Mouse (Mus musculus): ENCODE results near the gene Gja10. TPM values are rescaled to one million over a fixed set of nuclear protein-coding genes. Genes with fewer than 3 reads are reported as not detected.

Gja10 gene
- polyA plus RNA-seq, 1 experiment from 2014 or later: not detected

GRCm38 (mm10) chr4:32584181-32584580 lies 18.4 kb downstream of the Gja10 start:
- H3K4me3 ChIP-seq (ENCODE audit: low read depth, low read length): no peak overlapping the region
- no peak overlapping the region for H3K9ac ChIP-seq (replicated peaks; ENCODE audit: low read depth, low read length)
- H3K9me3 ChIP-seq (ENCODE audit: control insufficient read depth, low read depth, low read length): no peaks in the 10 kb centered on the region
- no peak overlapping the region for H3K27ac ChIP-seq (ENCODE audit: low read length)
- no peaks in the 10 kb centered on the region for H3K27me3 ChIP-seq (ENCODE audit: control insufficient read depth, insufficient read depth, low read length)
- 66% methylated on average over 6 of the region's 6 CpGs for WGBS
- H3K36me3 ChIP-seq (ENCODE audit: control insufficient read depth, insufficient read depth, low read length): no peaks in the 10 kb centered on the region
- ATAC-seq (ENCODE audit: insufficient number of reproducible peaks, insufficient read depth, low FRiP score, low read depth): no peak
- H3K4me1 ChIP-seq (ENCODE audit: control insufficient read depth, insufficient read depth, low read length): no peaks in the 10 kb centered on the region
- no peak overlapping the region for H3K4me2 ChIP-seq (replicated peaks; ENCODE audit: low read depth, low read length)

- no peak for ATAC-seq (ENCODE audit: insufficient number of reproducible peaks, insufficient read depth, low FRiP score, low read depth)
- Histone ChIP-seq H3K4me2 (replicated peaks; ENCODE audit: low read depth, low read length) (no peak overlapping the region), H3K4me3 (ENCODE audit: low read depth, low read length) (no peak overlapping the region), H3K27me3 (ENCODE audit: control insufficient read depth, insufficient read depth, low read length) (no peaks in the 10 kb centered on the region), H3K9ac (replicated peaks; ENCODE audit: low read depth, low read length) (no peak overlapping the region), H3K9me3 (ENCODE audit: control insufficient read depth, low read depth, low read length) (no peaks in the 10 kb centered on the region), H3K36me3 (ENCODE audit: control insufficient read depth, insufficient read depth, low read length) (no peaks in the 10 kb centered on the region), H3K27ac (ENCODE audit: low read length) (no peak overlapping the region), H3K4me1 (ENCODE audit: control insufficient read depth, insufficient read depth, low read length) (no peaks in the 10 kb centered on the region)
- 76% methylated on average over 8 of the region's 8 CpGs for WGBS
Observed at GRCm38 (mm10) chr4:32579850-32580249, 22.7 kb downstream of the Gja10 start.

- peaks cover 12% of the 10 kb centered on the region; the same call in 1 of the 2 replicates for H3K4me1 ChIP-seq (ENCODE audit: control insufficient read depth, insufficient read depth, low read length)
- no peaks in the 10 kb centered on the region for H3K27me3 ChIP-seq (ENCODE audit: control insufficient read depth, insufficient read depth, low read length)
- no peak overlapping the region for H3K27ac ChIP-seq (ENCODE audit: low read length)
- H3K36me3 ChIP-seq (ENCODE audit: control insufficient read depth, insufficient read depth, low read length): no peaks in the 10 kb centered on the region
- ATAC-seq (ENCODE audit: insufficient number of reproducible peaks, insufficient read depth, low FRiP score, low read depth): no peak
- WGBS: 51% methylated on average over 9 of the region's 9 CpGs
- no peak overlapping the region for H3K9ac ChIP-seq (replicated peaks; ENCODE audit: low read depth, low read length)
- no peak overlapping the region for H3K4me2 ChIP-seq (replicated peaks; ENCODE audit: low read depth, low read length)
- no peaks in the 10 kb centered on the region for H3K9me3 ChIP-seq (ENCODE audit: control insufficient read depth, low read depth, low read length)
- H3K4me3 ChIP-seq (ENCODE audit: low read depth, low read length): no peak overlapping the region
Observed at GRCm38 (mm10) chr4:32575165-32575564, 27.4 kb downstream of the Gja10 start.

- WGBS: 100% methylated on average over 1 of the region's 1 CpGs
- no peaks in the 10 kb centered on the region for H3K27me3 ChIP-seq (ENCODE audit: control insufficient read depth, insufficient read depth, low read length)
- no peak overlapping the region for H3K9ac ChIP-seq (replicated peaks; ENCODE audit: low read depth, low read length)
- H3K9me3 ChIP-seq (ENCODE audit: control insufficient read depth, low read depth, low read length): no peaks in the 10 kb centered on the region
- H3K4me2 ChIP-seq (replicated peaks; ENCODE audit: low read depth, low read length): no peak overlapping the region
- no peak for ATAC-seq (ENCODE audit: insufficient number of reproducible peaks, insufficient read depth, low FRiP score, low read depth)
- H3K4me1 ChIP-seq (ENCODE audit: control insufficient read depth, insufficient read depth, low read length): peaks cover 16% of the 10 kb centered on the region; the same call in 1 of the 2 replicates
- H3K4me3 ChIP-seq (ENCODE audit: low read depth, low read length): no peak overlapping the region
- no peaks in the 10 kb centered on the region for H3K36me3 ChIP-seq (ENCODE audit: control insufficient read depth, insufficient read depth, low read length)
- H3K27ac ChIP-seq (ENCODE audit: low read length): no peak overlapping the region
Observed at GRCm38 (mm10) chr4:32574604-32575003, 28.0 kb downstream of the Gja10 start.

GRCm38 (mm10) chr4:32573586-32573985 lies 29.0 kb downstream of the Gja10 start:
- no peaks in the 10 kb centered on the region for H3K9me3 ChIP-seq (ENCODE audit: control insufficient read depth, low read depth, low read length)
- H3K27me3 ChIP-seq (ENCODE audit: control insufficient read depth, insufficient read depth, low read length): no peaks in the 10 kb centered on the region
- no peak overlapping the region for H3K4me3 ChIP-seq (ENCODE audit: low read depth, low read length)
- H3K4me1 ChIP-seq (ENCODE audit: control insufficient read depth, insufficient read depth, low read length): peaks cover 16% of the 10 kb centered on the region; the same call in 1 of the 2 replicates
- no peak for ATAC-seq (ENCODE audit: insufficient number of reproducible peaks, insufficient read depth, low FRiP score, low read depth)
- H3K27ac ChIP-seq (ENCODE audit: low read length): no peak overlapping the region
- no peak overlapping the region for H3K4me2 ChIP-seq (replicated peaks; ENCODE audit: low read depth, low read length)
- no peaks in the 10 kb centered on the region for H3K36me3 ChIP-seq (ENCODE audit: control insufficient read depth, insufficient read depth, low read length)
- WGBS: 81% methylated on average over 5 of the region's 5 CpGs
- H3K9ac ChIP-seq (replicated peaks; ENCODE audit: low read depth, low read length): no peak overlapping the region

GRCm38 (mm10) chr4:32572118-32572517 lies 30.4 kb downstream of the Gja10 start:
- H3K36me3 ChIP-seq (ENCODE audit: control insufficient read depth, insufficient read depth, low read length): no peaks in the 10 kb centered on the region
- no peaks in the 10 kb centered on the region for H3K27me3 ChIP-seq (ENCODE audit: control insufficient read depth, insufficient read depth, low read length)
- no peak overlapping the region for H3K27ac ChIP-seq (ENCODE audit: low read length)
- H3K4me2 ChIP-seq (replicated peaks; ENCODE audit: low read depth, low read length): no peak overlapping the region
- peak; percentile 59; the same call in 1 of the 2 replicates for ATAC-seq (ENCODE audit: insufficient number of reproducible peaks, insufficient read depth, low FRiP score, low read depth)
- WGBS: 70% methylated on average over 1 of the region's 1 CpGs
- H3K4me3 ChIP-seq (ENCODE audit: low read depth, low read length): no peak overlapping the region
- H3K9me3 ChIP-seq (ENCODE audit: control insufficient read depth, low read depth, low read length): no peaks in the 10 kb centered on the region
- no peak overlapping the region for H3K9ac ChIP-seq (replicated peaks; ENCODE audit: low read depth, low read length)
- peaks cover 16% of the 10 kb centered on the region; the same call in 1 of the 2 replicates for H3K4me1 ChIP-seq (ENCODE audit: control insufficient read depth, insufficient read depth, low read length)

- H3K36me3 ChIP-seq (ENCODE audit: control insufficient read depth, insufficient read depth, low read length): no peaks in the 10 kb centered on the region
- H3K27me3 ChIP-seq (ENCODE audit: control insufficient read depth, insufficient read depth, low read length): no peaks in the 10 kb centered on the region
- H3K4me3 ChIP-seq (ENCODE audit: low read depth, low read length): no peak overlapping the region
- H3K27ac ChIP-seq (ENCODE audit: low read length): peak overlapping the region; percentile 23; the same call in 1 of the 2 replicates
- H3K9ac ChIP-seq (replicated peaks; ENCODE audit: low read depth, low read length): no peak overlapping the region
- no peak for ATAC-seq (ENCODE audit: insufficient number of reproducible peaks, insufficient read depth, low FRiP score, low read depth)
- H3K4me1 ChIP-seq (ENCODE audit: control insufficient read depth, insufficient read depth, low read length): peaks cover 16% of the 10 kb centered on the region; the same call in 1 of the 2 replicates
- H3K9me3 ChIP-seq (ENCODE audit: control insufficient read depth, low read depth, low read length): no peaks in the 10 kb centered on the region
- WGBS: 53% methylated on average over 3 of the region's 3 CpGs
- no peak overlapping the region for H3K4me2 ChIP-seq (replicated peaks; ENCODE audit: low read depth, low read length)
Observed at GRCm38 (mm10) chr4:32571441-32571840, 31.1 kb downstream of the Gja10 start.

GRCm38 (mm10) chr4:32570939-32571317 lies 31.6 kb downstream of the Gja10 start:
- Histone ChIP-seq H3K36me3 (ENCODE audit: control insufficient read depth, insufficient read depth, low read length) (no peaks in the 10 kb centered on the region), H3K4me3 (ENCODE audit: low read depth, low read length) (no peak overlapping the region), H3K27ac (ENCODE audit: low read length) (peak overlapping the region; percentile 23; the same call in 1 of the 2 replicates), H3K9me3 (ENCODE audit: control insufficient read depth, low read depth, low read length) (no peaks in the 10 kb centered on the region), H3K4me1 (ENCODE audit: control insufficient read depth, insufficient read depth, low read length) (peaks cover 16% of the 10 kb centered on the region; the same call in 1 of the 2 replicates), H3K27me3 (ENCODE audit: control insufficient read depth, insufficient read depth, low read length) (no peaks in the 10 kb centered on the region), H3K4me2 (replicated peaks; ENCODE audit: low read depth, low read length) (no peak overlapping the region), H3K9ac (replicated peaks; ENCODE audit: low read depth, low read length) (no peak overlapping the region)
- WGBS: 51% methylated on average over 8 of the region's 8 CpGs
- ATAC-seq (ENCODE audit: insufficient number of reproducible peaks, insufficient read depth, low FRiP score, low read depth): no peak

All from stomach, embryonic 14.5 days (tissue).